8 mouse cellular contexts compared by ENCODE assay signal in the genomic region with DNA sequence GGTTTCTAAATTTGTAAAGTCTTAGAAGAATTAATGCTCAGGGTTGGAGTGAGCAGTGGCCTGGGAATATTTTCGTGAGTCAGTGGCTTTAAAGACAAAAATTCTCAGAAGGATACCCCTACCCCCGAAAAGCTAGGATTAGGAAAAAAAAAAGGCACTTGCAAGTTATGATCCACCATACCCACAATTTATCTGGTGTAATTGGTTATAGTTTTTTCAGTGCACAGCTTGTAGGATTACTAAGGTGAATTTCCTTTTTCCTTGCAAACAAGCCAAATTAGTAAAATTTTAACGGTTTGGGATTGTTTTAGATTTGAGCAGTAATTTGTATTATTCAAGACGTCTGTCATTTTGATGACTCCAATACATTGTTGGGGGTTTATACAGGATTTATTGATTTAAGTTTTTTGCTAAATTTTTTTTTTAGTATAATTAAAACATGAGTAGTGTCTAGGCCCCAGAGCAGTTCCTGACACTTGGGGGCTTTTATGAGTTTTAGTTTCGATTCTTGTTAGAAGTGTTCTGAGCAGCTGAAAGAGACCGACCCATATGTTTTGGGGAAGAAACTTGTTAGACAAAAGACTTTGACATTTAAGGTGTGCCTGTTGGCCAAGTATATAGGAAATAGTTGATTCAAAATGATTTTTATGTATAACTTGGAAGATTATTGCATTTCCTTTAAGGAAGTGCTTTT. TPM values are rescaled to one million over a fixed set of nuclear protein-coding genes. Genes with fewer than 3 reads are reported as not detected.
A peak's percentile ranks its signal among the peaks of the same experiment; 100 is the strongest.
DNase-seq lines count a peak whose midpoint lies in the region; ATAC-seq and TF ChIP-seq lines count a peak whose summit lies in the region.

No protein-coding gene starts in this region.

- H3K36me3 ChIP-seq in liver, adult 2 months (ENCODE audit: control insufficient read depth, insufficient read depth, low read length), result peaks cover 3% of the 10 kb centered on the region; the same call in 1 of the 2 replicates
- no peaks in the 10 kb centered on the region for H3K36me3 ChIP-seq in embryonic facial prominence, embryonic 11.5 days (replicated peaks; ENCODE audit: control insufficient read depth, insufficient read depth, low read depth, low read length)
- H3K36me3 ChIP-seq in intestine, embryonic 15.5 days, result no peaks in the 10 kb centered on the region
- H3K36me3 ChIP-seq in neural tube, embryonic 14.5 days (ENCODE audit: control insufficient read depth, insufficient read depth, low read length), result no peaks in the 10 kb centered on the region

- TF ChIP-seq CTCF in liver, adult 2 months (IDR thresholded peaks at IDR 0.05; ENCODE audit: low read depth, low read length), result no peak

- peak overlapping the region; percentile 92 for H3K4me2 ChIP-seq in embryonic facial prominence, embryonic 11.5 days (ENCODE audit: low read depth, low read length)
- peak overlapping the region; percentile 80 for H3K4me2 ChIP-seq in intestine, embryonic 15.5 days (replicated peaks)
- peak overlapping the region; percentile 74 for H3K4me2 ChIP-seq in neural tube, embryonic 14.5 days (ENCODE audit: low read depth, low read length)

- H3K79me2 ChIP-seq in liver, adult 2 months (ENCODE audit: control insufficient read depth, insufficient read depth, low read length), result peaks cover 12% of the 10 kb centered on the region; the same call in 1 of the 2 replicates

- H3K4me3 ChIP-seq in liver, adult 2 months (ENCODE audit: insufficient read depth, low read depth, low read length), result peak overlapping the region; percentile 73
- peak overlapping the region; percentile 82 for H3K4me3 ChIP-seq in embryonic facial prominence, embryonic 11.5 days (ENCODE audit: low read depth, low read length)
- H3K4me3 ChIP-seq in intestine, embryonic 15.5 days (replicated peaks), result peak overlapping the region; percentile 91
- peak overlapping the region; percentile 86 for H3K4me3 ChIP-seq in neural tube, embryonic 14.5 days (ENCODE audit: low read depth, low read length)

- H3K9ac ChIP-seq in liver, adult 2 months (ENCODE audit: low read depth, low read length), result peak overlapping the region; percentile 94
- peak overlapping the region; percentile 87 for H3K9ac ChIP-seq in embryonic facial prominence, embryonic 11.5 days (replicated peaks; ENCODE audit: low read length)
- peak overlapping the region; percentile 82 for H3K9ac ChIP-seq in intestine, embryonic 15.5 days
- H3K9ac ChIP-seq in neural tube, embryonic 14.5 days (replicated peaks; ENCODE audit: low read depth, low read length), result peak overlapping the region; percentile 91

- 21% methylated on average over 6 of the region's 6 CpGs for WGBS in liver, adult 2 months
- WGBS in embryonic facial prominence, embryonic 11.5 days, result 31% methylated on average over 6 of the region's 6 CpGs
- WGBS in intestine, embryonic 15.5 days, result 28% methylated on average over 6 of the region's 6 CpGs
- WGBS in neural tube, embryonic 14.5 days, result 28% methylated on average over 6 of the region's 6 CpGs

- DNase-seq in liver, adult 2 months (ENCODE audit: extremely low read depth, low read depth, low spot score), result no peak
- no peak for DNase-seq in liver
- no peak for DNase-seq in embryonic facial prominence, embryonic 11.5 days (ENCODE audit: low spot score)
- DNase-seq in retina, postnatal 1 day, result no peak
- DNase-seq in ovary, postnatal 14 days (ENCODE audit: low spot score), result no peak
- no peak for DNase-seq in frontal cortex, adult 2 months (ENCODE audit: extremely low spot score in 1 of 2, low spot score in 1 of 2)

- H3K27me3 ChIP-seq in liver, adult 2 months (ENCODE audit: control insufficient read depth, insufficient read depth, low read length), result no peaks in the 10 kb centered on the region
- H3K27me3 ChIP-seq in embryonic facial prominence, embryonic 11.5 days (ENCODE audit: control insufficient read depth, insufficient read depth, low read length), result no peaks in the 10 kb centered on the region
- H3K27me3 ChIP-seq in intestine, embryonic 15.5 days (replicated peaks), result no peaks in the 10 kb centered on the region
- no peaks in the 10 kb centered on the region for H3K27me3 ChIP-seq in neural tube, embryonic 14.5 days (ENCODE audit: control insufficient read depth, insufficient read depth, low read length)

- no peaks in the 10 kb centered on the region for H3K9me3 ChIP-seq in embryonic facial prominence, embryonic 11.5 days (replicated peaks; ENCODE audit: control insufficient read depth, low read length)
- no peaks in the 10 kb centered on the region for H3K9me3 ChIP-seq in intestine, embryonic 15.5 days
- no peaks in the 10 kb centered on the region for H3K9me3 ChIP-seq in neural tube, embryonic 14.5 days (ENCODE audit: control insufficient read depth, low read length)

- TF ChIP-seq POLR2A in liver, adult 2 months (IDR thresholded peaks at IDR 0.05; ENCODE audit: extremely low read depth, insufficient read depth, low read length), result no peak

- H3K4me1 ChIP-seq in liver, adult 2 months (ENCODE audit: control insufficient read depth, insufficient read depth, low read length), result peaks cover 9% of the 10 kb centered on the region
- H3K4me1 ChIP-seq in embryonic facial prominence, embryonic 11.5 days (ENCODE audit: control insufficient read depth, insufficient read depth, low read length), result no peaks in the 10 kb centered on the region
- 0 out of 2 replicates have a peak, but pooled peaks cover 7% of the 10 kb centered on the region for H3K4me1 ChIP-seq in intestine, embryonic 15.5 days (replicated peaks)
- H3K4me1 ChIP-seq in neural tube, embryonic 14.5 days (ENCODE audit: control insufficient read depth, insufficient read depth, low read length), result peaks cover 12% of the 10 kb centered on the region; the same call in 1 of the 2 replicates

- ATAC-seq in embryonic facial prominence, embryonic 11.5 days (replicated peaks; ENCODE audit: insufficient number of reproducible peaks, low FRiP score, low TSS enrichment, low read depth), result no peak
- ATAC-seq in intestine, embryonic 15.5 days, result no peak
- no peak for ATAC-seq in neural tube, embryonic 14.5 days (ENCODE audit: low read depth)

- H3K27ac ChIP-seq in liver, adult 2 months (replicated peaks; ENCODE audit: insufficient read depth, low read depth, low read length), result peak overlapping the region; percentile 52
- no peak overlapping the region for H3K27ac ChIP-seq in embryonic facial prominence, embryonic 11.5 days (replicated peaks; ENCODE audit: low read depth, low read length)
- no peak overlapping the region for H3K27ac ChIP-seq in intestine, embryonic 15.5 days
- H3K27ac ChIP-seq in neural tube, embryonic 14.5 days (ENCODE audit: low read depth, low read length), result peak overlapping the region; percentile 93

RNA-seq across cellular contexts. Expression of a gene that starts 1.1 kb away (rescaled TPM):
- 26.4 and 36.6 TPM in 2 replicates for total RNA-seq in liver, adult 2 months (2014; rRNA removed)
- 14.0 and 14.4 TPM in 2 replicates for polyA plus RNA-seq in liver, adult 2 months (2012; rRNA removed)
- polyA plus RNA-seq in embryonic facial prominence, embryonic 11.5 days (2014; fragmentation: Nextera tagmentation; extraction: Ambion mirVana), result 26.7 and 27.3 TPM in 2 replicates
- 17.9 and 18.6 TPM in 2 replicates for polyA plus RNA-seq in intestine, embryonic 15.5 days (2015; fragmentation: Nextera tagmentation; extraction: Ambion mirVana)
- polyA plus RNA-seq in neural tube, embryonic 14.5 days (2014; fragmentation: Nextera tagmentation; extraction: Ambion mirVana), result 64.1 and 70.7 TPM in 2 replicates
- 174 and 184 TPM in 2 replicates for polyA plus RNA-seq in frontal cortex, adult 2 months (2012; rRNA removed)

Comparison
In these comparisons a context has a peak if more than half of its experiments do, and no peak if none do; other contexts are left out.
1. H3K27ac ChIP-seq: peak in liver, adult 2 months (single experiment) and neural tube, embryonic 14.5 days (single experiment); none in embryonic facial prominence, embryonic 11.5 days (single experiment) and intestine, embryonic 15.5 days (single experiment).
2. Peak in every context shown above with its lines, with median percentiles within 50 percentile points of each other: H3K4me3 ChIP-seq, H3K9ac ChIP-seq and H3K4me2 ChIP-seq.